Mouse (Mus musculus) liver, embryonic 13.5 days (tissue): ENCODE measurements at regions not wholly inside any gene's neighbourhood (a gene's known extent, or its start where the extent isn't known, plus 50 kb on each side); places are given as distances from the start of the nearest gene placed in this dataset.

ENCODE experiments used
- ATAC-seq: fragments of 200-750 bp; cut with Nextera tagmentation; 2 replicates; pipeline ENCODE4 v1.8.0; 2017; ENCODE audit warnings: low read depth, mild to moderate bottlenecking, moderate number of reproducible peaks, moderate library complexity
- DNase-seq: peaks from one replicate; pipeline ENCODE4 v3.0.0; 2022
- H3K27ac ChIP-seq: fragments of 300-500 bp; sonication (generic); 2 replicates; pipeline ENCODE4 v1.5.1; 2015; ENCODE audit warnings: moderate library complexity, mild to moderate bottlenecking, inconsistent platforms
- H3K27me3 ChIP-seq: fragments of 300-500 bp; sonication (generic); 2 replicates; pipeline ENCODE4 v1.6.1; 2015; ENCODE audit warnings: mild to moderate bottlenecking, inconsistent platforms
- H3K36me3 ChIP-seq: fragments of 300-500 bp; sonication (generic); 2 replicates; pipeline ENCODE4 v1.6.1; 2015; ENCODE audit warnings: mild to moderate bottlenecking, inconsistent platforms
- H3K4me1 ChIP-seq: fragments of 300-500 bp; sonication (generic); replicated peaks from 2 replicates; pipeline ENCODE4 v1.6.1; 2015; ENCODE audit warnings: inconsistent platforms
- H3K4me2 ChIP-seq: fragments of 300-500 bp; sonication (generic); 2 replicates; pipeline ENCODE4 v1.6.1; 2015; ENCODE audit warnings: inconsistent platforms, mild to moderate bottlenecking, moderate library complexity
- H3K4me3 ChIP-seq: fragments of 300-500 bp; sonication (generic); replicated peaks from 2 replicates; pipeline ENCODE4 v1.5.1; 2015; ENCODE audit warnings: mild to moderate bottlenecking, inconsistent platforms
- H3K9ac ChIP-seq: fragments of 300-500 bp; sonication (generic); 2 replicates; pipeline ENCODE4 v1.6.1; 2015; ENCODE audit warnings: mild to moderate bottlenecking, inconsistent platforms
- H3K9me3 ChIP-seq: fragments of 300-500 bp; sonication (generic); replicated peaks from 2 replicates; pipeline ENCODE4 v1.6.1; 2016; ENCODE audit warnings: inconsistent platforms
- WGBS: fragments of 180-500 bp; shearing (Covaris S2); methylation state at CpG from one replicate; pipeline ENCODE4 v1.1.7; 2015; ENCODE audit not compliant: insufficient replicate concordance; 5-methylcytosine and 5-hydroxymethylcytosine counted together

DNA sequence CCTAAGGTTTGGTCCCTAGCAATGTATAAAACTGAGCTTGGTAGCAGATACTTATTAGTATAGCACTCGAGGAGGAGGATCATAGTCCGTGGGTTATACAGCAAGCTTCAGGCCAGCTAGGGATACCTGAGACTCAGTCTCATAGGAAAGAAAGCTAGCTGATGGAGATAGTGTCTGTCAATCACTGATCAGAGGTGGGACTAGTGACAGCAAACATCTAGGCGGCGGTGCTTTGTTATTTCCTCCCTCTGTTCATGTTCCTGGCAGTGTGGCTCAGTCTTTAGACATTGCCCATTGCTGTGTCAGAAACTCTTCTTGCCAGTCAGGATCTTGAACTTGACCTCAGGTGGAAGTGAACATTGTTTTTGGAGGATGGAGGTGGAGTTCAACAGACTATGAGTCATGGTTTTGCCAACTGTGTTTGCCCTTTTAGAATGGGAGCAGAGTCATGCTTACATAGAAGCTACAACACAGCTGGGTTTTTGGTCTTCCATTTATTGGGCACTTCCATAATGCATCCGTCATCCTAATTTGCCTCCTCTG is 1315.8 kb upstream of the A1bg start:
- peaks cover 31% of the 10 kb centered on the region for H3K4me1 ChIP-seq
- H3K36me3 ChIP-seq: peaks cover 5% of the 10 kb centered on the region; the same call in 1 of the 2 replicates
- no peak overlapping the region for H3K4me3 ChIP-seq
- H3K27me3 ChIP-seq: no peaks in the 10 kb centered on the region
- no peak for ATAC-seq
- no peak overlapping the region for H3K4me2 ChIP-seq
- no peak overlapping the region for H3K9ac ChIP-seq
- DNase-seq: no peak
- peak overlapping the region; percentile 37; the same call in 1 of the 2 replicates for H3K27ac ChIP-seq
- no peaks in the 10 kb centered on the region for H3K9me3 ChIP-seq
- WGBS: 81% methylated on average over 5 of the region's 5 CpGs

- H3K4me3 ChIP-seq: no peak overlapping the region
- 0 out of 2 replicates have a peak, but pooled peaks cover 2% of the 10 kb centered on the region for H3K36me3 ChIP-seq
- H3K9me3 ChIP-seq: no peaks in the 10 kb centered on the region
- no peak overlapping the region for H3K4me2 ChIP-seq
- WGBS: 84% methylated on average over 2 of the region's 2 CpGs
- no peak for ATAC-seq
- H3K27ac ChIP-seq: no peak overlapping the region; the same call in 1 of the 2 replicates
- H3K9ac ChIP-seq: no peak overlapping the region
- peaks cover 41% of the 10 kb centered on the region for H3K4me1 ChIP-seq
- no peaks in the 10 kb centered on the region for H3K27me3 ChIP-seq
- no peak for DNase-seq
Observed at GRCm38 (mm10) chr15:62236056-62236455, 1313.2 kb upstream of the A1bg start.

- no peaks in the 10 kb centered on the region for H3K27me3 ChIP-seq
- no peak overlapping the region for H3K4me3 ChIP-seq
- ATAC-seq: no peak
- H3K4me1 ChIP-seq: peaks cover 39% of the 10 kb centered on the region
- H3K36me3 ChIP-seq: 0 out of 2 replicates have a peak, but pooled peaks cover 6% of the 10 kb centered on the region
- H3K9me3 ChIP-seq: no peaks in the 10 kb centered on the region
- DNase-seq: no peak
- no peak overlapping the region for H3K9ac ChIP-seq
- WGBS: 92% methylated on average over 4 of the region's 4 CpGs
- H3K4me2 ChIP-seq: no peak overlapping the region
- H3K27ac ChIP-seq: no peak overlapping the region
Observed at GRCm38 (mm10) chr15:62234182-62234760, 1311.5 kb upstream of the A1bg start.

- ATAC-seq (no peak), DNase-seq (no peak)
- no peaks in the 10 kb centered on the region for H3K9me3 ChIP-seq
- 0 out of 2 replicates have a peak overlapping the region, but pooled peaks have one; percentile 2 for H3K27ac ChIP-seq
- H3K4me2 ChIP-seq: no peak overlapping the region
- H3K4me1 ChIP-seq: peaks cover 39% of the 10 kb centered on the region
- WGBS: 77% methylated on average over 8 of the region's 8 CpGs
- H3K27me3 ChIP-seq: no peaks in the 10 kb centered on the region
- H3K36me3 ChIP-seq: peaks cover 10% of the 10 kb centered on the region; the same call in 1 of the 2 replicates
- H3K4me3 ChIP-seq: no peak overlapping the region
- no peak overlapping the region for H3K9ac ChIP-seq
Observed at GRCm38 (mm10) chr15:62233154-62233553, 1310.3 kb upstream of the A1bg start.

- no peak overlapping the region for H3K27ac ChIP-seq
- ATAC-seq (no peak), DNase-seq (no peak)
- WGBS: 75% methylated on average over 2 of the region's 2 CpGs
- H3K36me3 ChIP-seq: peaks cover 10% of the 10 kb centered on the region; the same call in 1 of the 2 replicates
- no peak overlapping the region for H3K4me3 ChIP-seq
- H3K4me2 ChIP-seq: no peak overlapping the region
- no peaks in the 10 kb centered on the region for H3K27me3 ChIP-seq
- H3K4me1 ChIP-seq: peaks cover 36% of the 10 kb centered on the region
- no peaks in the 10 kb centered on the region for H3K9me3 ChIP-seq
- no peak overlapping the region for H3K9ac ChIP-seq
Observed at GRCm38 (mm10) chr15:62231709-62232108, 1308.9 kb upstream of the A1bg start.

- no peak overlapping the region for H3K27ac ChIP-seq
- H3K9ac ChIP-seq: no peak overlapping the region
- H3K9me3 ChIP-seq: no peaks in the 10 kb centered on the region
- no peak overlapping the region for H3K4me3 ChIP-seq
- WGBS: 82% methylated on average over 5 of the region's 5 CpGs
- no peak overlapping the region for H3K4me2 ChIP-seq
- ATAC-seq (no peak), DNase-seq (no peak)
- peaks cover 37% of the 10 kb centered on the region for H3K4me1 ChIP-seq
- H3K36me3 ChIP-seq: peaks cover 10% of the 10 kb centered on the region; the same call in 1 of the 2 replicates
- H3K27me3 ChIP-seq: no peaks in the 10 kb centered on the region
Observed at GRCm38 (mm10) chr15:62230773-62231172, 1308.0 kb upstream of the A1bg start.

GRCm38 (mm10) chr15:62229491-62230283 is 1306.9 kb upstream of the A1bg start:
- Histone ChIP-seq H3K27me3 (no peaks in the 10 kb centered on the region), H3K27ac (peak overlapping the region; percentile 65), H3K9ac (peak overlapping the region; percentile 35; the same call in 1 of the 2 replicates), H3K4me1 (peaks cover 44% of the 10 kb centered on the region), H3K36me3 (peaks cover 10% of the 10 kb centered on the region; the same call in 1 of the 2 replicates), H3K4me3 (no peak overlapping the region), H3K9me3 (no peaks in the 10 kb centered on the region), H3K4me2 (peak overlapping the region; percentile 20)
- peak; percentile 86 for ATAC-seq
- 58% methylated on average over 8 of the region's 8 CpGs for WGBS
- DNase-seq: peak; percentile 31

- peaks cover 10% of the 10 kb centered on the region; the same call in 1 of the 2 replicates for H3K36me3 ChIP-seq
- H3K9me3 ChIP-seq: no peaks in the 10 kb centered on the region
- H3K27ac ChIP-seq: peak overlapping the region; percentile 65
- ATAC-seq: no peak
- H3K4me2 ChIP-seq: peak overlapping the region; percentile 20
- peaks cover 51% of the 10 kb centered on the region for H3K4me1 ChIP-seq
- no peaks in the 10 kb centered on the region for H3K27me3 ChIP-seq
- H3K4me3 ChIP-seq: no peak overlapping the region
- 84% methylated on average over 3 of the region's 3 CpGs for WGBS
- DNase-seq: no peak
- H3K9ac ChIP-seq: peak overlapping the region; percentile 35; the same call in 1 of the 2 replicates
Observed at GRCm38 (mm10) chr15:62229023-62229422, 1306.2 kb upstream of the A1bg start.

- Histone ChIP-seq H3K27ac (peak overlapping the region; percentile 87), H3K27me3 (no peaks in the 10 kb centered on the region), H3K4me2 (no peak overlapping the region), H3K4me1 (peaks cover 69% of the 10 kb centered on the region), H3K9ac (no peak overlapping the region), H3K36me3 (peaks cover 4% of the 10 kb centered on the region; the same call in 1 of the 2 replicates), H3K9me3 (no peaks in the 10 kb centered on the region), H3K4me3 (no peak overlapping the region)
- ATAC-seq (no peak), DNase-seq (no peak)
Observed at GRCm38 (mm10) chr15:62224798-62225197, 1302.0 kb upstream of the A1bg start.

DNA sequence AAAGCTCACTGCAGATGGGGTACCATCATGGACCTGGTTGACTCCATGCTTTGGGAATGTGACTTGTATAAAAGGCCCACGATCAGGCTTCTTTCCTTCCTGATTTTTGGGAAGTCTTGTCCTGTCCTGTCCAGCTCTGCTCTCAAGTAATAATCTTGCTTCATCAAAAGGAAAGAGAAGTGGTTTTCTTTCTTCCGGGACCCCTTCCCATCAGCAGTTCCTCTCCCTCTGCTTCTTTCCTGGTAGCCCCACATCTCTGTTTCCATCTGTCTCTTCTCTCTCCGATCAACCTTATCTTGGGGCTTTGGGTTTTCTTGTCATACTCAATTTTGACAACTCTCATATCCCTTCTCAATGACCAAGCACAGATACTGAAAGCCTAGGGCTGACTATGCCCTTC is 1301.4 kb upstream of the A1bg start:
- H3K27me3 ChIP-seq: no peaks in the 10 kb centered on the region
- H3K9ac ChIP-seq: peak overlapping the region; percentile 57; the same call in 1 of the 2 replicates
- ATAC-seq (no peak), DNase-seq (no peak)
- WGBS: 34% methylated on average over 3 of the region's 3 CpGs
- H3K4me1 ChIP-seq: peaks cover 69% of the 10 kb centered on the region
- no peak overlapping the region for H3K4me3 ChIP-seq
- peak overlapping the region; percentile 87 for H3K27ac ChIP-seq
- peaks cover 10% of the 10 kb centered on the region for H3K36me3 ChIP-seq
- H3K4me2 ChIP-seq: peak overlapping the region; percentile 54
- H3K9me3 ChIP-seq: no peaks in the 10 kb centered on the region

DNA sequence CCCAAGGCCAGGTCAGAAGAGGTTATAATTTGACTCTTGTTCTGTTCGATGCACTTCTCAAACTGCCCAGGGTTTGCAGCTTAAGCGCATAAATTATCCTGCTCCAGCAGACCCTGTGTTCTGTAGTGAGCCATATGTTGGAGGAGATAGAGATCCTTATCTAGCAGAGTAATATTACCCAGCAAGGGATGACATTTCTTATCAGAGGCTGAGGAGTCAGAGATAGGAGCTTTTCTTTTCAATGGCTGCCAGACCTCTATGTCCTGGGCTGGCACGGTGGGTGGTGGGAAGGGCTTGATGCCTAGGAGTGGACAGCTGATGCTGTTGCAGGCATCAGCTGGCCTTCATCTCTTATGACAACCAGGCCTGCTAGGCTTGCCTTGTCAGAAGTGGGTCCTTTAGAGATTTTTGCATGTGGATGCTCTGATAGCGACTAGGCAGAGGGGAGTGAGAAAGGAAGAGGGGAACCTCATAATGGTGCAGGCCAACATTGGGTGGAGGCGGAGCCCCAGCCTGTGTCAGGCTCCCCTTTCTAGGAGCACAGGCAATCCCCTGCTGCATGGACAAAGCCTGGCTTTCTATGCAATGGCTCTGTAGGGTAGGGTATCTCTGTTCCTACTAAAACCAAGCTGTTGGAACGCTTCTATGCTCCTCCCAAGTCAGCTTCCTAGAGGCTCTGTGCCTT is 1300.5 kb upstream of the A1bg start:
- Histone ChIP-seq H3K9me3 (no peaks in the 10 kb centered on the region), H3K27me3 (no peaks in the 10 kb centered on the region), H3K4me3 (peak overlapping the region; percentile 2; the same call in 1 of the 2 replicates), H3K9ac (peak overlapping the region; percentile 57), H3K4me1 (peaks cover 66% of the 10 kb centered on the region), H3K27ac (peak overlapping the region; percentile 87), H3K36me3 (peaks cover 15% of the 10 kb centered on the region), H3K4me2 (peak overlapping the region; percentile 54)
- 24% methylated on average over 6 of the region's 6 CpGs for WGBS
- peak; percentile 62 for ATAC-seq
- DNase-seq: peak; percentile 62
